Mouse (Mus musculus) heart, postnatal 0 days (tissue): ENCODE measurements around the gene Fpgs. TPM values are rescaled to one million over a fixed set of nuclear protein-coding genes. Genes with fewer than 3 reads are reported as not detected.

Source experiments
- ATAC-seq: fragments of 200-750 bp; cut with Nextera tagmentation; 2 replicates; pipeline ENCODE4 v1.8.0; 2017; ENCODE audit warnings: low read depth, moderate number of reproducible peaks, moderate library complexity; ENCODE audit not compliant: insufficient read depth
- DNase-seq: peaks from one replicate; pipeline ENCODE4 v3.0.0-alpha.2; 2016; ENCODE audit warnings: low spot score
- H3K27ac ChIP-seq: fragments of 300-500 bp; sonication (generic); 2 replicates; pipeline ENCODE4 v1.5.1; 2014; ENCODE audit warnings: low read depth, mild to moderate bottlenecking
- H3K27me3 ChIP-seq: fragments of 300-500 bp; sonication (generic); 2 replicates; pipeline ENCODE4 v1.6.1; 2014; ENCODE audit warnings: low read length, mixed read lengths; ENCODE audit not compliant: control insufficient read depth, insufficient read depth
- H3K36me3 ChIP-seq: fragments of 300-500 bp; sonication (generic); replicated peaks from 2 replicates; pipeline ENCODE4 v1.6.1; 2014; ENCODE audit warnings: low read length, mixed read lengths; ENCODE audit not compliant: control insufficient read depth, insufficient read depth
- H3K4me1 ChIP-seq: fragments of 300-500 bp; sonication (generic); 2 replicates; pipeline ENCODE4 v1.6.1; 2014; ENCODE audit warnings: antibody characterized with exemption; ENCODE audit not compliant: control insufficient read depth, insufficient read depth
- H3K4me2 ChIP-seq: fragments of 300-500 bp; sonication (generic); 2 replicates; pipeline ENCODE4 v1.6.1; 2014; ENCODE audit warnings: low read depth, mild to moderate bottlenecking, low read length, moderate library complexity
- H3K4me3 ChIP-seq: fragments of 300-500 bp; sonication (generic); 2 replicates; pipeline ENCODE4 v1.5.1; 2014; ENCODE audit warnings: low read depth, low read length
- H3K9ac ChIP-seq: fragments of 300-500 bp; sonication (generic); replicated peaks from 2 replicates; pipeline ENCODE4 v1.6.1; 2014; ENCODE audit warnings: low read depth, low read length, mixed read lengths
- H3K9me3 ChIP-seq: fragments of 300-500 bp; sonication (generic); replicated peaks from 2 replicates; pipeline ENCODE4 v1.6.1; 2016; ENCODE audit warnings: low read length; ENCODE audit not compliant: control insufficient read depth
- CTCF ChIP-seq: IDR thresholded peaks from 2 replicates; pipeline ENCODE4 v1.5.1; 2016; ENCODE audit warnings: antibody characterized with exemption, control low read depth, low read depth
- EP300 ChIP-seq: IDR thresholded peaks from 2 replicates; pipeline ENCODE4 v1.6.1; 2016; ENCODE audit warnings: antibody characterized with exemption, low read depth
- WGBS: fragments of 180-500 bp; shearing (Covaris S2); extraction: QIAGEN DNeasy Blood & Tissue Kit; methylation state at CpG from one replicate; pipeline ENCODE4 v1.1.7; 2014; 5-methylcytosine and 5-hydroxymethylcytosine counted together
- polyA plus RNA-seq: library from polyadenylated mRNA; unstranded; fragments of >200 nt; fragmentation: Nextera tagmentation; extraction: Ambion mirVana; gene quantifications from 2 replicates; pipeline ENCODE4 v1.2.1, GENCODE M21; 2015
- total RNA-seq: library from RNA; depleted of rRNA; stranded (reverse); fragments of >200 nt; gene quantifications from 2 replicates; pipeline ENCODE4 v1.2.3, GENCODE M21; 2014; ENCODE audit warnings: low replicate concordance

Fpgs gene
- total and polyA plus RNA-seq, 2 experiments from 2014 or later = 10.9 to 13.6 TPM

- TF ChIP-seq EP300 (no peak), CTCF (no peak)
- peaks cover 25% of the 10 kb centered on the region; the same call in 1 of the 2 replicates for H3K36me3 ChIP-seq
- H3K9ac ChIP-seq = no peak overlapping the region
- peaks cover 23% of the 10 kb centered on the region for H3K4me1 ChIP-seq
- H3K4me2 ChIP-seq = peak overlapping the region; percentile 35
- ATAC-seq (no peak), DNase-seq (no peak)
- 16% methylated on average over 7 of the region's 7 CpGs for WGBS
- no peaks in the 10 kb centered on the region for H3K9me3 ChIP-seq
- peak overlapping the region; percentile 3; the same call in 1 of the 2 replicates for H3K4me3 ChIP-seq
- H3K27ac ChIP-seq = peak overlapping the region; percentile 87
- no peaks in the 10 kb centered on the region for H3K27me3 ChIP-seq
Measured at GRCm38 (mm10) chr2:32653764-32654163, 50.2 kb downstream of the Fpgs start.

- TF ChIP-seq EP300 (no peak), CTCF (no peak)
Measured at GRCm38 (mm10) chr2:32647366-32647765, 56.6 kb downstream of the Fpgs start.

GRCm38 (mm10) chr2:32646379-32647056, 57.4 kb downstream of the Fpgs start, which contains the start of gene Eng:
TSS of gene Eng (plus strand) at chr2:32646595.
- H3K27me3 ChIP-seq = no peaks in the 10 kb centered on the region
- DNase-seq (peak; percentile 56), ATAC-seq (peak; percentile 69)
- H3K4me1 ChIP-seq = peaks cover 28% of the 10 kb centered on the region
- peaks cover 8% of the 10 kb centered on the region; the same call in 1 of the 2 replicates for H3K36me3 ChIP-seq
- no peaks in the 10 kb centered on the region for H3K9me3 ChIP-seq
- H3K4me2 ChIP-seq = peak within 1 kb of the TSS; percentile 54
- peak within 1 kb of the TSS; percentile 82 for H3K9ac ChIP-seq
- no peak for TF ChIP-seq CTCF
- no peak for TF ChIP-seq EP300
- peak within 1 kb of the TSS; percentile 62 for H3K4me3 ChIP-seq
- H3K27ac ChIP-seq = peak within 1 kb of the TSS; percentile 95
- WGBS = 42% methylated on average over 31 of the region's 31 CpGs

More at GRCm38 (mm10) chr2:32647366-32647765, 56.6 kb downstream of the Fpgs start:
- DNase-seq (no peak), ATAC-seq (no peak)
- peak overlapping the region; percentile 95 for H3K27ac ChIP-seq
- 48% methylated on average over 7 of the region's 7 CpGs for WGBS
- H3K4me3 ChIP-seq = peak overlapping the region; percentile 62
- peak overlapping the region; percentile 54 for H3K4me2 ChIP-seq
- peaks cover 21% of the 10 kb centered on the region for H3K4me1 ChIP-seq
- H3K9ac ChIP-seq = peak overlapping the region; percentile 82
- peaks cover 9% of the 10 kb centered on the region; the same call in 1 of the 2 replicates for H3K36me3 ChIP-seq
- no peaks in the 10 kb centered on the region for H3K9me3 ChIP-seq
- H3K27me3 ChIP-seq = no peaks in the 10 kb centered on the region

GRCm38 (mm10) chr2:32645647-32646046, 58.3 kb downstream of the Fpgs start:
- Histone ChIP-seq H3K4me2 (no peak overlapping the region), H3K36me3 (0 out of 2 replicates have a peak, but pooled peaks cover 2% of the 10 kb centered on the region), H3K4me3 (no peak overlapping the region), H3K9me3 (no peaks in the 10 kb centered on the region), H3K4me1 (peaks cover 31% of the 10 kb centered on the region), H3K27ac (peak overlapping the region; percentile 95), H3K27me3 (no peaks in the 10 kb centered on the region), H3K9ac (no peak overlapping the region)
- no peak for TF ChIP-seq EP300
- no peak for TF ChIP-seq CTCF
- DNase-seq (no peak), ATAC-seq (no peak)
- WGBS = 53% methylated on average over 3 of the region's 3 CpGs

- TF ChIP-seq CTCF = no peak
- no peak for TF ChIP-seq EP300
- no peaks in the 10 kb centered on the region for H3K27me3 ChIP-seq
- no peak overlapping the region for H3K4me3 ChIP-seq
- no peak overlapping the region for H3K9ac ChIP-seq
- H3K4me1 ChIP-seq = peaks cover 34% of the 10 kb centered on the region
- H3K27ac ChIP-seq = peak overlapping the region; percentile 71; the same call in 1 of the 2 replicates
- WGBS = 82% methylated on average over 8 of the region's 8 CpGs
- H3K4me2 ChIP-seq = no peak overlapping the region
- H3K9me3 ChIP-seq = no peaks in the 10 kb centered on the region
- H3K36me3 ChIP-seq = no peaks in the 10 kb centered on the region
- DNase-seq = no peak
- ATAC-seq = no peak
Measured at GRCm38 (mm10) chr2:32644799-32645475, 59.0 kb downstream of the Fpgs start.
